Comparison of ENCODE assay signal across 8 mouse cellular contexts in genomic region chr3:95658868-95659712, GRCm38 (mm10). TPM values are rescaled to one million over a fixed set of nuclear protein-coding genes. Genes with fewer than 3 reads are reported as not detected.
DNase-seq lines count a peak whose midpoint lies in the region; ATAC-seq lines count a peak whose summit lies in the region.

No protein-coding gene starts in this region.

- no peaks in the 10 kb centered on the region for H3K27me3 ChIP-seq in intestine, embryonic 15.5 days (replicated peaks)
- H3K27me3 ChIP-seq in limb, embryonic 12.5 days, result no peaks in the 10 kb centered on the region
- H3K27me3 ChIP-seq in midbrain, embryonic 13.5 days, result no peaks in the 10 kb centered on the region

- ATAC-seq in intestine, embryonic 15.5 days, result peak; percentile 65
- peak; percentile 38; the same call in 1 of the 2 replicates for ATAC-seq in limb, embryonic 12.5 days (ENCODE audit: insufficient number of reproducible peaks, insufficient read depth, low FRiP score, low TSS enrichment, low read depth)
- peak; percentile 76 for ATAC-seq in midbrain, embryonic 13.5 days

- H3K4me1 ChIP-seq in intestine, embryonic 15.5 days (replicated peaks), result peaks cover 24% of the 10 kb centered on the region
- peaks cover 34% of the 10 kb centered on the region for H3K4me1 ChIP-seq in limb, embryonic 12.5 days (replicated peaks)
- peaks cover 45% of the 10 kb centered on the region for H3K4me1 ChIP-seq in midbrain, embryonic 13.5 days (replicated peaks)

- peak; percentile 63 for DNase-seq in layer of hippocampus, adult 11-12 months (ENCODE audit: low spot score)
- no peak for DNase-seq in layer of hippocampus, adult 9-10 months (ENCODE audit: low spot score)
- DNase-seq in embryo, embryonic 11 days, result peak; percentile 88
- DNase-seq in gastrocnemius, postnatal 36 days, result peak; percentile 69
- peak; percentile 45 to 58 for DNase-seq in spleen, postnatal 14 days (ENCODE audit: low spot score in 2 of 2)

- peak overlapping the region; percentile 62 for H3K4me2 ChIP-seq in intestine, embryonic 15.5 days (replicated peaks)
- H3K4me2 ChIP-seq in limb, embryonic 12.5 days, result peak overlapping the region; percentile 83
- peak overlapping the region; percentile 96 for H3K4me2 ChIP-seq in midbrain, embryonic 13.5 days (replicated peaks)

- peak overlapping the region; percentile 97 for H3K27ac ChIP-seq in intestine, embryonic 15.5 days
- H3K27ac ChIP-seq in limb, embryonic 12.5 days, result peak overlapping the region; percentile 99
- peak overlapping the region; percentile 99 for H3K27ac ChIP-seq in midbrain, embryonic 13.5 days

- 0 out of 2 replicates have a peak, but pooled peaks cover 8% of the 10 kb centered on the region for H3K36me3 ChIP-seq in intestine, embryonic 15.5 days
- peaks cover 39% of the 10 kb centered on the region for H3K36me3 ChIP-seq in limb, embryonic 12.5 days
- peaks cover 20% of the 10 kb centered on the region for H3K36me3 ChIP-seq in midbrain, embryonic 13.5 days

- H3K4me3 ChIP-seq in intestine, embryonic 15.5 days (replicated peaks), result peak overlapping the region; percentile 93
- H3K4me3 ChIP-seq in limb, embryonic 12.5 days (replicated peaks), result peak overlapping the region; percentile 99
- H3K4me3 ChIP-seq in midbrain, embryonic 13.5 days (replicated peaks), result peak overlapping the region; percentile 98

- H3K9ac ChIP-seq in intestine, embryonic 15.5 days, result peak overlapping the region; percentile 99
- H3K9ac ChIP-seq in limb, embryonic 12.5 days (replicated peaks), result peak overlapping the region; percentile 99
- peak overlapping the region; percentile 100 for H3K9ac ChIP-seq in midbrain, embryonic 13.5 days (replicated peaks)

- intact Hi-C loops in gastrocnemius, postnatal 36 days (cut with DNase I), result loop anchor here (1.0 kb wide), 1 partner anchor 17 kb away; no protein-coding TSS in a partner anchor

- no peaks in the 10 kb centered on the region for H3K9me3 ChIP-seq in intestine, embryonic 15.5 days
- no peaks in the 10 kb centered on the region for H3K9me3 ChIP-seq in limb, embryonic 12.5 days
- no peaks in the 10 kb centered on the region for H3K9me3 ChIP-seq in midbrain, embryonic 13.5 days

- WGBS in intestine, embryonic 15.5 days, result under 1% methylated on average over 101 of the region's 113 CpGs
- WGBS in limb, embryonic 12.5 days, result under 1% methylated on average over 112 of the region's 113 CpGs
- under 1% methylated on average over 89 of the region's 113 CpGs for WGBS in midbrain, embryonic 13.5 days

RNA-seq across cellular contexts. Expression of gene Mcl1, which starts 0.5 kb away (rescaled TPM):
- total RNA-seq in gastrocnemius, postnatal 36 days (2021), result 100 to 1,000 TPM; 109 to 130 TPM
- polyA plus RNA-seq in intestine, embryonic 15.5 days (2015; fragmentation: Nextera tagmentation; extraction: Ambion mirVana), result 50.5 and 52.3 TPM in 2 replicates
- polyA plus RNA-seq in limb, embryonic 12.5 days (2016; fragmentation: Nextera tagmentation; extraction: Ambion mirVana), result 69.9 and 75.7 TPM in 2 replicates
- 46.9 and 56.3 TPM in 2 replicates for polyA plus RNA-seq in midbrain, embryonic 13.5 days (2015; fragmentation: Nextera tagmentation; extraction: Ambion mirVana)

RNA-seq across cellular contexts. Expression of gene Adamtsl4, which starts 28.6 kb away (rescaled TPM):
- 10 to 100 TPM; 25.7 to 41.2 TPM for total RNA-seq in gastrocnemius, postnatal 36 days (2021)
- polyA plus RNA-seq in intestine, embryonic 15.5 days (2015; fragmentation: Nextera tagmentation; extraction: Ambion mirVana), result 2.3 and 3.0 TPM in 2 replicates
- polyA plus RNA-seq in limb, embryonic 12.5 days (2016; fragmentation: Nextera tagmentation; extraction: Ambion mirVana), result 0.71 and 1.4 TPM in 2 replicates
- polyA plus RNA-seq in midbrain, embryonic 13.5 days (2015; fragmentation: Nextera tagmentation; extraction: Ambion mirVana), result 0.68 and 1.9 TPM in 2 replicates

RNA-seq across cellular contexts. Expression of gene Ensa, which starts 34.3 kb away (rescaled TPM):
- total RNA-seq in gastrocnemius, postnatal 36 days (2021), result 10 to 100 TPM; 85.6 to 96.1 TPM
- 65.1 and 69.0 TPM in 2 replicates for polyA plus RNA-seq in intestine, embryonic 15.5 days (2015; fragmentation: Nextera tagmentation; extraction: Ambion mirVana)
- 82.6 and 90.0 TPM in 2 replicates for polyA plus RNA-seq in limb, embryonic 12.5 days (2016; fragmentation: Nextera tagmentation; extraction: Ambion mirVana)
- polyA plus RNA-seq in midbrain, embryonic 13.5 days (2015; fragmentation: Nextera tagmentation; extraction: Ambion mirVana), result 116 TPM in 2 replicates
